Mouse (Mus musculus): Measurements from ENCODE around the gene Trank1. TPM values are rescaled to one million over a fixed set of nuclear protein-coding genes. Genes with fewer than 3 reads are reported as not detected.
A peak's percentile ranks its signal among the peaks of the same experiment; 100 is the strongest.

Trank1 gene
- polyA plus RNA-seq, 1 experiment from 2014 or later = 3.4 TPM

DNA sequence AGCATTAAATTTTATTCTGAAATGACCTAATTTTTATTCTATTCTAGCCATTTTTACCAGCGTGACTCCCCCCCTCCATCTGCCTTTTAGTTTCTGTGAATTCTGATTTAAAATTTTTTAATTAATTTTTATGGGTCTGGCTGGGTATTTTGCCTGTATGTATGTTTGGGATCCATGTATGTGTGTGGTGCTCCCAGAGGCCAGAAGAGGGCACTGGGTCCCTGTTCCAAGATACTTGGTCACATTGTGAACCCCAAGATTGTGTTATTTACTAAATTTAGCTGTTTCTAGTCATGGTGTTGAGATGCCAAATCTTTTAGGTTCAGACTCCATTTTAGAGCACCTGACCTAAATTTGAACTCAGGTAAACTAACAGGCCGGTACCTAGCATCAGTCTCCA, 25.1 kb upstream of the Trank1 start:
- Histone ChIP-seq H3K4me2 (no peak overlapping the region), H3K27ac (no peak overlapping the region)
- ATAC-seq = no peak

DNA sequence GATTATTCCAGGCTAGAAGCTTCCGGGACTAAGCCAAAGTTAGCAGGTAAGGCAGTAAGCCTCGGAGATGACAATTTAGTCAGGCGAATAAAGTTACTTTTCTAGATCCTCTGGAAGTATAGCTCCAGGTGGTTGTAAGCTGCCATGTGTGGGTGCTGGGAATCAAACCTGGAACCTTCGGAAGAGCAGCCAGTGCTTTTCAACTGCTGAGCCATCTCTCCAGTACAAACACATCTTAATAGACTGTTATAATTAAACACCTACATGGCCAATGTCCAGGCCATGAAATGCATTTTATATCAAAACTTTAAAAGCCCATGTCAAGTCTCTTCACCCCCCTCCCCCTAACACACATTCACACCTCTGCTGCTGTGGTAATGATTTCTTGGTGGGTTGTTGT, 23.6 kb upstream of the Trank1 start:
- Histone ChIP-seq H3K4me2 (no peak overlapping the region), H3K9me3 (replicated peaks) (no peaks in the 10 kb centered on the region), H3K27me3 (no peaks in the 10 kb centered on the region), H3K9ac (no peak overlapping the region), H3K4me1 (peaks cover 12% of the 10 kb centered on the region), H3K27ac (no peak overlapping the region), H3K36me3 (ENCODE audit: poor library complexity, severe bottlenecking) (no peaks in the 10 kb centered on the region), H3K4me3 (no peak overlapping the region)
- ATAC-seq = no peak
- WGBS = 92% methylated on average over 4 of the region's 4 CpGs

More for the DNA sequence above, 25.1 kb upstream of the Trank1 start:
- H3K9ac ChIP-seq = no peak overlapping the region
- no peaks in the 10 kb centered on the region for H3K27me3 ChIP-seq
- no peaks in the 10 kb centered on the region for H3K9me3 ChIP-seq (replicated peaks)
- peaks cover 12% of the 10 kb centered on the region for H3K4me1 ChIP-seq
- H3K36me3 ChIP-seq (ENCODE audit: poor library complexity, severe bottlenecking) = no peaks in the 10 kb centered on the region
- 76% methylated on average over 2 of the region's 2 CpGs for WGBS
- no peak overlapping the region for H3K4me3 ChIP-seq

DNA sequence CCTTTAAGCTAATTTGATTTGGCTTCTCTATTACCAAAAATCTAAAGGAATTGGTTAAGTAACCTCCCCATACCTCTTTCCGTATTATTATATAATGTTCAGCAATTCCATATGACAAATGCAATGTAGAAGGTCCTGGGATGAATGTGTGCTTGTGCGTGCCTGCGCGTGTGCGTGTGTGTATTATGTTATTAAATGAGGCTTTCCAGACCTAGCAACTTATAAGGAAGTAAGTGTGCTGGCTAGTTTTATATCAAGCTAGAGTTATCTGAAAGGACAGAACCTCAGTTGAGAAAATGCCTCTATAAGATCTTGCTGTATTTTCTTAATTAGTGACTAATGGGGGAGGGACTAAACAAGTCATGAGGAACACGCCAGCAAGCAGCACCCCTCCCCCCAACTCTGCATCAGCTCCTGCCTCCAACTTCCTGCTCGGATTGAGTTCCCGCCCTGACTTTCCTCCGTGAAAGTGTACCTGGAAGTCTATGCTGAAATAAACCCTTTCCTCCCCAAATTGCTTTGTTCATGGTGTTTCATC, 22.2 kb upstream of the Trank1 start:
- no peak overlapping the region for H3K27ac ChIP-seq
- 57% methylated on average over 9 of the region's 9 CpGs for WGBS
- peaks cover 12% of the 10 kb centered on the region for H3K4me1 ChIP-seq
- H3K4me2 ChIP-seq = 0 out of 2 replicates have a peak overlapping the region, but pooled peaks have one; percentile 24
- no peak; the same call in 1 of the 2 replicates for ATAC-seq
- H3K4me3 ChIP-seq = no peak overlapping the region
- H3K9me3 ChIP-seq (replicated peaks) = no peaks in the 10 kb centered on the region
- no peaks in the 10 kb centered on the region for H3K36me3 ChIP-seq (ENCODE audit: poor library complexity, severe bottlenecking)
- no peak overlapping the region for H3K9ac ChIP-seq
- no peaks in the 10 kb centered on the region for H3K27me3 ChIP-seq

DNA sequence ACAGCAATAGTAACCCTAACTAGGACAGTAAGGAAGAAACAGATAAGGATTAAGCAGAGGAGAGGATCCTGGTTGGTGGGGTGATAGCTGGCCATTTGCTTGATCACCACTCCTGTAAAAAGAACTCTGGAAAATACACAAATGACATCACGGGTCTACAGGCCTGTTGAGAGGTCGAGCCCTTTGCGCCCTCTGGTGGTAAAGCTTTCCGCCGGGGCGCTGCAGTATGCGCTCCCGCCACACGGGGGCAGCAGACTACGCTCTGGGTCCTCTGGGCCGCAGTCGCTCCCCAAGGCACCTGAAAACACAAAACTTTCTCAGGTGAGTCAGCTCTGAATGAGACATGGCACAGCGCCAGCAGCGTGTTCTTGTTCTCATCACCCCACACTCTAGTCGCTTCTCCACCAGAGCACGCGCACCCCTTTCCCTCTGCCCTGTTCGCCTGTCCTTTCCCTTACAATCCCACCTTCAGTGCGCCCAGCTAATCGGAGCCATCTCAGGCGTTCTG, 21.7 kb upstream of the Trank1 start:
- Histone ChIP-seq H3K4me2 (peak overlapping the region; percentile 25), H3K9ac (no peak overlapping the region), H3K36me3 (ENCODE audit: poor library complexity, severe bottlenecking) (no peaks in the 10 kb centered on the region), H3K9me3 (replicated peaks) (no peaks in the 10 kb centered on the region), H3K27me3 (no peaks in the 10 kb centered on the region), H3K4me1 (peaks cover 12% of the 10 kb centered on the region), H3K27ac (no peak overlapping the region), H3K4me3 (no peak overlapping the region)
- 18% methylated on average over 21 of the region's 21 CpGs for WGBS
- peak; percentile 77 for ATAC-seq

DNA sequence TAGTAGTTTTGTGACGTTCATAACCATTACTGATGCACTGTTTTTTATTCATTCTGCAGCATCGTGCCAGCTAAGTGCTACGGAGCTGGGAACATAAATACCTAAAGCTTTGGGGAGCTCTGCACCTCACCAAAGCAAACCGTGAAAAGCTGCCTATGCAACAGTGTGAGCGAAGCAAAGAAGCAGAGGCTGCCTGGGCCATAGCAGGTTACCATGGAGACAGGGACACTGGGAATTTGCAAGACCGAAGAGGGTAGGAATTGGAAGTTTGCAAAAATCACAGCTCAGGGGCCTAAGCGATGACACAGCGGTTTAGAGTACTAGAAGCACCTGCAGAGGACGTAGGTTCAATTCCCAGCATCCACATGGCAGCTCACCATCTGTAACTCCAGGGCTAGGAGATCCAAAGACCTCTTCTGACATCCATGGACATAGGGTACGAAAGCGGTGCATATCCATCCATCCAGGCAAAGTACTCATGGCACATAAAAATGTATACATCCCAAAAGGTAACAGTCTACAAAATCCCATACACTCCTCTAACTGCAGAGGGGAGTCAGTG, 20.9 kb upstream of the Trank1 start:
- H3K4me2 ChIP-seq = no peak overlapping the region
- no peak overlapping the region for H3K27ac ChIP-seq
- H3K4me3 ChIP-seq = no peak overlapping the region
- H3K4me1 ChIP-seq = peaks cover 9% of the 10 kb centered on the region
- H3K9ac ChIP-seq = no peak overlapping the region
- H3K9me3 ChIP-seq (replicated peaks) = no peaks in the 10 kb centered on the region
- no peaks in the 10 kb centered on the region for H3K36me3 ChIP-seq (ENCODE audit: poor library complexity, severe bottlenecking)
- H3K27me3 ChIP-seq = no peaks in the 10 kb centered on the region
- no peak for ATAC-seq
- WGBS = 73% methylated on average over 11 of the region's 11 CpGs

DNA sequence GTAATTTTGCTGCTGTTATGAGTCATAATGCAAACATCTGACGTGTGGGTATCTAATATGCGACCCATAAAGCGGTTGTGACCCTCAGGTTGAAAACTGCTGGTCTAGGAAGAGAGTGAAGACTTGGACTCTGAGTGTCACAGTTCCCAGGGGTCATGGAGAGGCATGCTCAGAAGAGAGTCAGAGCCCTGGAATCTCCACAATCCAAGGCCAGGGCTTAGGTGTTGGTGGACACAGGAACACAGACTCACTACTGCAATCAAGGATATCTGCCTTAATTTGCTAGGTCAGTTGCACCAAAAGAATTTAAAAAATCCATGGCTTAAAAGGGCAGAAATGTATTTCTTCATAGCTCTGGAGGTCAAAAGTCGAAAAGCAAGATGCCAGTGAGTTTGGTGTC, 18.3 kb upstream of the Trank1 start:
- Histone ChIP-seq H3K27me3 (no peaks in the 10 kb centered on the region), H3K9me3 (replicated peaks) (no peaks in the 10 kb centered on the region), H3K9ac (no peak overlapping the region), H3K36me3 (ENCODE audit: poor library complexity, severe bottlenecking) (no peaks in the 10 kb centered on the region), H3K4me1 (peaks cover 7% of the 10 kb centered on the region; the same call in 1 of the 2 replicates), H3K4me3 (no peak overlapping the region), H3K27ac (no peak overlapping the region), H3K4me2 (no peak overlapping the region)
- WGBS = 88% methylated on average over 4 of the region's 4 CpGs
- ATAC-seq = no peak

DNA sequence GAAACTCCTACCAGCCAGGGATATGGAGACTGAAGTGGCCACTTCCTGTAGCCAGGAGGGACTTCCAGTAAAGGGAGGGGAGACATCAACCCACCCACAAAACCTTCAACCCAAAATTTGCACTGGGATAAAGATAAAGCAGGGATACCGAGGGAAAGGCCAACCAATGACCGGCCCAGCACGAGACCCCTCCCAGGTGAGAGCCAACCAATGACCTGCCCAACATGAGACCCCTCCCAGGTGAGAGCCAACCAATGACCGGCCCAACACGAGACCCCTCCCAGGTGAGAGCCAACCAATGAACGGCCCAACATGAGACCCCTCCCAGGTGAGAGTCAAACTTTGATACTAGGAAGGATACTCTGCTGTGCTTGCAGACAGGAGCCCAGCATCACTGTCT, 16.6 kb upstream of the Trank1 start:
- no peak overlapping the region for H3K9ac ChIP-seq
- no peaks in the 10 kb centered on the region for H3K27me3 ChIP-seq
- no peak overlapping the region for H3K27ac ChIP-seq
- ATAC-seq = no peak
- 95% methylated on average over 6 of the region's 6 CpGs for WGBS
- H3K36me3 ChIP-seq (ENCODE audit: poor library complexity, severe bottlenecking) = no peaks in the 10 kb centered on the region
- H3K4me3 ChIP-seq = no peak overlapping the region
- peaks cover 2% of the 10 kb centered on the region; the same call in 1 of the 2 replicates for H3K4me1 ChIP-seq
- H3K9me3 ChIP-seq (replicated peaks) = no peaks in the 10 kb centered on the region
- no peak overlapping the region for H3K4me2 ChIP-seq

DNA sequence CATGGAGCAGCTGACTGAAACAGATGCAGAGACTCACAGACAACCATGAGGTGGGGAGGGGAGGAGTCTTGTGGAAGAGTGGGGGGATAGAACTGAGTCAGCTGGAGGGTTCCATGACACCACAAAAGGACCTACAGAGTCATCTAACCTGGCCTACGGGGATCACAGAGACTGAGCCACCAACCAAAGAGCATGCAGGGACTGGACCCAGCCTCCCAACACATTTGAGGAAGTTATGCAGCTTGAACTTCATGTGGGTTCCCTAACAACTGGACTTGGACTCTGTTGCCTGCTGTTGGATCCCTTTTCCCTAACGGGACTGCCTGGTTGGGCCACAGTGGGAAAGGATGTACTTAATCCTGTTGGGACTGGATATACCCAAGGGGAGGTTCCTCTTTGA, 16.2 kb upstream of the Trank1 start:
- H3K27me3 ChIP-seq = no peaks in the 10 kb centered on the region
- no peaks in the 10 kb centered on the region for H3K9me3 ChIP-seq (replicated peaks)
- H3K9ac ChIP-seq = no peak overlapping the region
- H3K4me3 ChIP-seq = no peak overlapping the region
- WGBS = 62% methylated on average over 2 of the region's 2 CpGs
- H3K4me2 ChIP-seq = no peak overlapping the region
- no peak for ATAC-seq
- H3K4me1 ChIP-seq = no peaks in the 10 kb centered on the region
- H3K36me3 ChIP-seq (ENCODE audit: poor library complexity, severe bottlenecking) = no peaks in the 10 kb centered on the region
- no peak overlapping the region for H3K27ac ChIP-seq

DNA sequence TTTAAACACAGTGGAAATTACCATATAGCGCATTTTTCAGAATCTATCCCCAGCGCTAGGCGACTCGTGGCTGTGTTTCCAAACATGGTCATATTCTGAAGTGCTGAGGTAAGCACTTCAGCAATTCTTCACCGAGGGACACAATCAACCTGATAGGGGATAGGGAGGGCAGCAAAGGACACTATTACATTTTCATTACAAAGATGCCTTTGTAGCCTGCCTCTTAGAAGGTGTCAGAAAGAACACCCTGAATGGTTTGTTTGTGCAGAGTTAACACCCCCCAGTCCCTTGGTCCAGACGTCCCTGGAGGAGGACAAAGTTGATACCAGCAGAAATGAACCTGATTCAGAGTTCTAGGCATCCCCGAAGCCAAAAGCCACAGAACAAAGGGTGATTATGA, 15.1 kb upstream of the Trank1 start:
- 69% methylated on average over 7 of the region's 7 CpGs for WGBS
- Histone ChIP-seq H3K9me3 (replicated peaks) (no peaks in the 10 kb centered on the region), H3K4me3 (no peak overlapping the region), H3K36me3 (ENCODE audit: poor library complexity, severe bottlenecking) (no peaks in the 10 kb centered on the region), H3K9ac (no peak overlapping the region), H3K4me1 (no peaks in the 10 kb centered on the region), H3K27ac (no peak overlapping the region), H3K4me2 (no peak overlapping the region), H3K27me3 (no peaks in the 10 kb centered on the region)
- ATAC-seq = no peak

DNA sequence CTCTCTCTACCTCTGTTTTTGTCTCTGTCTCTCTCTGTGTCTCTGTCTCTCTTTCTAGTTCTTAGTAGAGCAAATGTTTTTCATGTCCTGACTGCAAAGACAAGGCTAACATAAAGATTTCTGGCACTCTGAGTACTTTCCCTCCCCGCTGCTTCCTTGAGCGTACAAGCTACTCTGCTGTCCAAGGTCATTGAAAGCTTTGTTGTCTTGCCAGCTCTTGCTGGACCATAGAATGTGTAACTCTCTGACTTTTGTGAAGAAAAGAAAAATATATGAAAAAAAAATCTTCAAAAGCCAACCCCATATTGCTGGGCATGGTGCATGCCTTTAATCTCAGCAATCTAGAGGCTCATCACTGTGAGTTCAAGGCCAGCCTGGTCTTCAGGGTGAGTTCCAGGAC, 12.9 kb upstream of the Trank1 start:
- no peak overlapping the region for H3K4me3 ChIP-seq
- no peaks in the 10 kb centered on the region for H3K4me1 ChIP-seq
- WGBS = 77% methylated on average over 2 of the region's 2 CpGs
- no peaks in the 10 kb centered on the region for H3K36me3 ChIP-seq (ENCODE audit: poor library complexity, severe bottlenecking)
- H3K4me2 ChIP-seq = no peak overlapping the region
- no peaks in the 10 kb centered on the region for H3K27me3 ChIP-seq
- H3K9me3 ChIP-seq (replicated peaks) = no peaks in the 10 kb centered on the region
- ATAC-seq = no peak
- no peak overlapping the region for H3K27ac ChIP-seq
- H3K9ac ChIP-seq = no peak overlapping the region

DNA sequence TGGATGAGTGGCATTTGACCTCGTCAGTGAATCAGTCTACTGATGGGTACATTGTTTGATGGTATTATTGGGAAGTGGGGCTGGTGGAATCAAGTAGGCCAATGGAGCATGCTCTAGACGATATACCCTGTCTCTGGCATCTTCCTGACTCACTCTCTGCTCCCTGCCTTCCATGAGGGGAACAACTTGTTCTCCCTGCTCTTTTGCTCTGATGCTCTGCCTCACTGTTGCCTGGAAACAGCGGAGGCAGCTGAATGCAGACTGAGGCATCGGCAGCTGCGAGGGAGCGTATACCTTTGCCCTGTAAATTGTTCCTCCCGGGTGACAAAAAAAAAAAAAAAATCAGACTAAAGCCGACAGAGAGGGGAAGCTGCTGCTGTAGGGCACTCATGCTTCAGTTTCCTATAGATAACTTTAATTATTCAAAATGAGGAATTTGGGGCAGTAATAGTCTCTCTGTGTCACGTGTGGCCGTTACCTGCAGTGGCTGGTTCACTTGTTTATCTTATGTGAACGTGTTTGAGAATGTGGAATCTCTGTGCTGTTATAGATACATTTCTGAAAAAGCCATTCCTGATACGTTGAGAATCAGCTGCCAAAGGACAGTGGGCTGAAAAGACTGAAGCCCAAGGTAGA, 9.2 kb upstream of the Trank1 start:
- no peak for ATAC-seq
- Histone ChIP-seq H3K27ac (no peak overlapping the region), H3K4me3 (no peak overlapping the region), H3K4me1 (no peaks in the 10 kb centered on the region), H3K36me3 (ENCODE audit: poor library complexity, severe bottlenecking) (no peaks in the 10 kb centered on the region), H3K9me3 (replicated peaks) (no peaks in the 10 kb centered on the region), H3K9ac (no peak overlapping the region), H3K27me3 (no peaks in the 10 kb centered on the region), H3K4me2 (no peak overlapping the region)
- 55% methylated on average over 12 of the region's 12 CpGs for WGBS

DNA sequence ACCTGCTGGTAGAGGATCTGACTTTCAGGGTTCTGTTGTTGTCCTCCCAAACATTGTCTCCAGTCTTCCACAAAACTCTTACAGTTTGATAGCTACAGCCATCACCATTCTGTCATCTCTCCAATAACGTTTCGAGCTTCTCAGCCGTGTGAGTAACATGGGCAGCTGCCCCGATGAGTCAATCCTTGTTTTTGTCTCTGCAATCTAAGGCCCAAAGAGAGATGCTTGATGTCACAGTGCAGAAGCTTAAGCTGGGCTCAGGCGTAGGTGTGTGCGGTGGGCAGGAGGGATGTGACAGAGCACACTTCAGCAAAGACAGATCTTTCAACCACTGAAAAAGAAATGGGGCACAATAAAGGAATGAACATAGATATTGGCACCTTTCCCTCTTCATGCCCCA, 7.5 kb upstream of the Trank1 start:
- no peak overlapping the region for H3K4me2 ChIP-seq
- H3K9ac ChIP-seq = no peak overlapping the region
- no peak overlapping the region for H3K27ac ChIP-seq
- no peak for ATAC-seq
- WGBS = 86% methylated on average over 6 of the region's 6 CpGs
- peaks cover 6% of the 10 kb centered on the region; the same call in 1 of the 2 replicates for H3K27me3 ChIP-seq
- H3K4me3 ChIP-seq = no peak overlapping the region
- no peaks in the 10 kb centered on the region for H3K36me3 ChIP-seq (ENCODE audit: poor library complexity, severe bottlenecking)
- no peaks in the 10 kb centered on the region for H3K9me3 ChIP-seq (replicated peaks)
- H3K4me1 ChIP-seq = no peaks in the 10 kb centered on the region

All from forebrain, embryonic 13.5 days (tissue).